Mouse (Mus musculus) MEL (cell line): ENCODE data around the gene Csn1s2a. TPM values are rescaled to one million over a fixed set of nuclear protein-coding genes. Genes with fewer than 3 reads are reported as not detected.

ENCODE experiments used
- DNase-seq: peaks from one replicate; pipeline ENCODE4 v3.0.0; 2011; ENCODE audit warnings: low read depth, low spot score
- H3K27ac ChIP-seq: 2 replicates; pipeline ENCODE4 v1.5.1; 2012; ENCODE audit warnings: low read depth, mild to moderate bottlenecking, control low read depth, low read length, moderate library complexity; ENCODE audit not compliant: control insufficient read depth
- H3K27me3 ChIP-seq, 2 experiments: fragments of 150-350 bp in 1 of 2; sonication (generic) in 1 of 2; 2 replicates each; pipeline ENCODE4 v1.6.1; 2012; ENCODE audit warnings: low read length in 2 of 2, mild to moderate bottlenecking in 2 of 2, improper control_type of control experiment in 1 of 2, moderate library complexity in 1 of 2; ENCODE audit not compliant: insufficient read depth in 2 of 2, control insufficient read depth in 1 of 2
- H3K36me3 ChIP-seq, 2 experiments: 2 replicates each; pipeline ENCODE4 v1.6.1; 2012 to 2014; ENCODE audit warnings: low read length in 2 of 2, improper control_type of control experiment in 1 of 2, inconsistent platforms in 1 of 2, mild to moderate bottlenecking in 1 of 2; ENCODE audit not compliant: insufficient read depth in 2 of 2, control insufficient read depth in 1 of 2
- H3K4me1 ChIP-seq, 2 experiments: fragments of 150-350 bp in 1 of 2; sonication (generic) in 1 of 2; 2 replicates each; pipeline ENCODE4 v1.6.1; 2012; ENCODE audit warnings: low read length in 2 of 2, improper control_type of control experiment in 1 of 2, mild to moderate bottlenecking in 1 of 2; ENCODE audit not compliant: insufficient read depth in 2 of 2, control insufficient read depth in 1 of 2
- H3K4me3 ChIP-seq, 2 experiments: fragments of 150-350 bp in 1 of 2; sonication (generic) in 1 of 2; 2 replicates each; pipeline ENCODE4 v1.5.1; 2012; ENCODE audit warnings: low read depth in 2 of 2, low read length in 2 of 2, mild to moderate bottlenecking in 2 of 2, moderate library complexity in 2 of 2, control low read depth in 1 of 2, improper control_type of control experiment in 1 of 2; ENCODE audit not compliant: control insufficient read depth in 1 of 2, insufficient read depth in 1 of 2
- H3K79me2 ChIP-seq: 2 replicates; pipeline ENCODE4 v1.6.1; 2012; ENCODE audit warnings: mild to moderate bottlenecking, low read length, moderate library complexity; ENCODE audit not compliant: control insufficient read depth, poor library complexity, insufficient read depth
- H3K9ac ChIP-seq: 2 replicates; pipeline ENCODE4 v1.6.1; 2012; ENCODE audit warnings: low read depth, mild to moderate bottlenecking, control low read depth, low read length, moderate library complexity; ENCODE audit not compliant: control insufficient read depth, poor library complexity, severe bottlenecking
- H3K9me3 ChIP-seq: fragments of 150-350 bp; sonication (generic); replicated peaks from 2 replicates; pipeline ENCODE4 v1.6.1; 2012; ENCODE audit warnings: mild to moderate bottlenecking, low read length, improper control_type of control experiment, moderate library complexity; ENCODE audit not compliant: insufficient read depth
- BHLHE40 ChIP-seq: IDR thresholded peaks from 2 replicates; pipeline ENCODE4 v1.6.1; 2012; ENCODE audit warnings: low read depth, mild to moderate bottlenecking, inconsistent platforms, low read length, improper control_type of control experiment, borderline replicate concordance
- CTCF ChIP-seq, 3 experiments: IDR thresholded peaks in 2 of 3; conservative IDR thresholded peaks in 1 of 3; 2 replicates each; pipeline ENCODE4 v1.5.1; 2011 to 2012; ENCODE audit warnings: low read length in 3 of 3, low read depth in 2 of 3, mild to moderate bottlenecking in 2 of 3, improper control_type of control experiment in 1 of 3, inconsistent platforms in 1 of 3, mixed read lengths in 1 of 3, moderate library complexity in 1 of 3; ENCODE audit not compliant: control insufficient read depth in 1 of 3, insufficient read depth in 1 of 3, poor library complexity in 1 of 3, severe bottlenecking in 1 of 3
- E2F4 ChIP-seq: IDR thresholded peaks from 2 replicates; pipeline ENCODE4 v1.6.1; 2011; ENCODE audit warnings: low read depth, low read length, improper control_type of control experiment, borderline replicate concordance
- ELF1 ChIP-seq: IDR thresholded peaks from 2 replicates; pipeline ENCODE4 v1.6.1; 2014; ENCODE audit warnings: low read depth, mild to moderate bottlenecking, inconsistent platforms, low read length, improper control_type of control experiment, moderate library complexity
- ETS1 ChIP-seq: IDR thresholded peaks from 2 replicates; pipeline ENCODE4 v1.6.1; 2012; ENCODE audit warnings: low read depth, mild to moderate bottlenecking, inconsistent platforms, low read length, improper control_type of control experiment, moderate library complexity
- GATA1 ChIP-seq: IDR thresholded peaks from 2 replicates; pipeline ENCODE4 v1.6.1; 2011; ENCODE audit warnings: low read depth, low read length, improper control_type of control experiment
- JUND ChIP-seq: IDR thresholded peaks from 2 replicates; pipeline ENCODE4 v1.6.1; 2011; ENCODE audit warnings: low read depth, mild to moderate bottlenecking, improper control_type of control experiment, low read length
- KAT2A ChIP-seq: conservative IDR thresholded peaks from 2 replicates; pipeline ENCODE4 v1.6.1; 2012; ENCODE audit warnings: low read depth, low read length, improper control_type of control experiment, inconsistent platforms
- MAFK ChIP-seq: IDR thresholded peaks from 2 replicates; pipeline ENCODE4 v1.6.1; 2011; ENCODE audit warnings: low read depth, mild to moderate bottlenecking, low read length, improper control_type of control experiment, borderline replicate concordance
- MAX ChIP-seq: IDR thresholded peaks from 2 replicates; pipeline ENCODE4 v1.6.1; 2011; ENCODE audit warnings: low read length, improper control_type of control experiment
- MAZ ChIP-seq: IDR thresholded peaks from 2 replicates; pipeline ENCODE4 v1.6.1; 2012; ENCODE audit warnings: low read depth, mild to moderate bottlenecking, inconsistent platforms, low read length, improper control_type of control experiment
- MXI1 ChIP-seq: IDR thresholded peaks from 2 replicates; pipeline ENCODE4 v1.6.1; 2011; ENCODE audit warnings: mild to moderate bottlenecking, low read depth, low read length, improper control_type of control experiment
- MYB ChIP-seq: IDR thresholded peaks from 2 replicates; pipeline ENCODE4 v1.6.1; 2011; ENCODE audit warnings: mild to moderate bottlenecking, low read depth, low read length, improper control_type of control experiment
- MYC ChIP-seq: IDR thresholded peaks from 2 replicates; pipeline ENCODE4 v1.6.1; 2011; ENCODE audit warnings: low read depth, mild to moderate bottlenecking, low read length, improper control_type of control experiment, moderate library complexity
- NELFE ChIP-seq: IDR thresholded peaks from 2 replicates; pipeline ENCODE4 v1.6.1; 2011; ENCODE audit warnings: low read depth, low read length, improper control_type of control experiment
- POLR2AphosphoS5 ChIP-seq: IDR thresholded peaks from 2 replicates; pipeline ENCODE4 v1.6.1; 2012; ENCODE audit warnings: low read depth, borderline replicate concordance, mild to moderate bottlenecking, inconsistent platforms, low read length, moderate library complexity, mixed read lengths
- RAD21 ChIP-seq: IDR thresholded peaks from 2 replicates; pipeline ENCODE4 v1.6.1; 2011; ENCODE audit warnings: mild to moderate bottlenecking, low read depth, low read length, improper control_type of control experiment
- RCOR1 ChIP-seq: IDR thresholded peaks from 2 replicates; pipeline ENCODE4 v1.6.1; 2012; ENCODE audit warnings: low read depth, mild to moderate bottlenecking, inconsistent platforms, low read length, improper control_type of control experiment
- SIN3A ChIP-seq: IDR thresholded peaks from 2 replicates; pipeline ENCODE4 v1.6.1; 2012; ENCODE audit warnings: low read length, improper control_type of control experiment, inconsistent platforms
- TAL1 ChIP-seq: IDR thresholded peaks from 2 replicates; pipeline ENCODE4 v1.6.1; 2012; ENCODE audit warnings: mild to moderate bottlenecking, inconsistent platforms, low read length, moderate library complexity, mixed read lengths
- TCF12 ChIP-seq: IDR thresholded peaks from 2 replicates; pipeline ENCODE4 v1.6.1; 2014; ENCODE audit warnings: low read depth, mild to moderate bottlenecking, inconsistent platforms, low read length, improper control_type of control experiment, moderate library complexity
- USF2 ChIP-seq, 2 experiments: IDR thresholded peaks; 2 replicates each; pipeline ENCODE4 v1.6.1; 2011 to 2012; ENCODE audit warnings: improper control_type of control experiment in 2 of 2, low read length in 2 of 2, borderline replicate concordance in 1 of 2, inconsistent platforms in 1 of 2, low read depth in 1 of 2, mild to moderate bottlenecking in 1 of 2; ENCODE audit not compliant: insufficient read depth in 1 of 2
- ZC3H11A ChIP-seq: IDR thresholded peaks from 2 replicates; pipeline ENCODE4 v1.6.1; 2012; ENCODE audit warnings: low read depth, mild to moderate bottlenecking, inconsistent platforms, low read length, improper control_type of control experiment
- ZMIZ1 ChIP-seq: IDR thresholded peaks from 2 replicates; pipeline ENCODE4 v1.6.1; 2012; ENCODE audit warnings: low read depth, mild to moderate bottlenecking, inconsistent platforms, low read length, improper control_type of control experiment, moderate library complexity
- polyA plus RNA-seq, 2 experiments: library from polyadenylated mRNA; stranded (reverse) in 1 of 2; unstranded in 1 of 2; fragments of >175 nt in 1 of 2; fragments of >200 nt in 1 of 2; gene quantifications; 2 replicates each; pipeline versions ENCODE4 v1.2.1 to v1.2.4; 2012; ENCODE audit warnings: low replicate concordance in 2 of 2, low read depth in 1 of 2; ENCODE audit not compliant: insufficient read length in 2 of 2, insufficient read depth in 1 of 2, missing spikeins in 1 of 2
- total RNA-seq: library from RNA; depleted of rRNA; stranded (reverse); fragments of 300-350 nt; gene quantifications from 2 replicates; pipeline ENCODE4 v1.2.3, GENCODE M21; 2012; rRNA removed

Gene Csn1s2a
- total RNA-seq, result not detected in 2 replicates
- not detected for polyA plus RNA-seq

GRCm38 (mm10) chr5:87774267-87774666, at the start of gene Csn1s2a:
Gene Csn1s2a, plus strand, starts transcription at chr5:87774567.
- no peak within 1 kb of the TSS for H3K4me3 ChIP-seq
- H3K9me3 ChIP-seq, result no peaks in the 10 kb centered on the region
- no peak for DNase-seq
- TF ChIP-seq ZMIZ1 (no peak), E2F4 (no peak), JUND (no peak), BHLHE40 (no peak), KAT2A (no peak), MYB (no peak), RCOR1 (no peak), TAL1 (no peak), ETS1 (no peak), ZC3H11A (no peak), RAD21 (no peak), MYC (no peak), USF2 (IDR thresholded peaks at IDR 0.05; ENCODE audit: borderline replicate concordance in 1 of 2, insufficient read depth in 1 of 2, low read depth in 1 of 2, low read length in 2 of 2) (no peak), MAFK (no peak), ELF1 (no peak), CTCF (IDR thresholded peaks at IDR 0.05 in 2 of 3, conservative IDR thresholded peaks at IDR 0.05 in 1 of 3; ENCODE audit: control insufficient read depth in 1 of 3, insufficient read depth in 1 of 3, low read depth in 2 of 3, low read length in 3 of 3, poor library complexity in 1 of 3, severe bottlenecking in 1 of 3) (no peak), MXI1 (no peak)
- H3K4me1 ChIP-seq, result no peaks in the 10 kb centered on the region
- H3K27ac ChIP-seq, result no peak within 1 kb of the TSS
- no peaks in the 10 kb centered on the region for H3K27me3 ChIP-seq
- H3K9ac ChIP-seq, result no peak within 1 kb of the TSS
- no peaks in the 10 kb centered on the region for H3K36me3 ChIP-seq
- no peaks in the 10 kb centered on the region for H3K79me2 ChIP-seq

- DNase-seq, result no peak
- Histone ChIP-seq H3K79me2 (no peaks in the 10 kb centered on the region), H3K27me3 (no peaks in the 10 kb centered on the region), H3K27ac (no peak overlapping the region), H3K4me3 (no peak overlapping the region), H3K9me3 (no peaks in the 10 kb centered on the region), H3K9ac (no peak overlapping the region), H3K4me1 (no peaks in the 10 kb centered on the region), H3K36me3 (no peaks in the 10 kb centered on the region)
- TF ChIP-seq TAL1 (no peak), MXI1 (no peak), ELF1 (no peak), POLR2AphosphoS5 (no peak), NELFE (no peak), MAZ (no peak), MAX (no peak), TCF12 (no peak), MYC (no peak), USF2 (IDR thresholded peaks at IDR 0.05; ENCODE audit: borderline replicate concordance in 1 of 2, insufficient read depth in 1 of 2, low read depth in 1 of 2, low read length in 2 of 2) (no peak), RCOR1 (no peak), GATA1 (no peak), SIN3A (no peak)
Observed at GRCm38 (mm10) chr5:87734821-87735220, 39.5 kb upstream of the Csn1s2a start.
